Mouse (Mus musculus) liver, embryonic 11.5 days (tissue): Measurements from ENCODE around the gene Unc93b1. TPM values are rescaled to one million over a fixed set of nuclear protein-coding genes. Genes with fewer than 3 reads are reported as not detected.
A peak's percentile ranks its signal among the peaks of the same experiment; 100 is the strongest.

Experiments
- ATAC-seq: fragments of 200-750 bp; cut with Nextera tagmentation; replicated peaks from 2 replicates; pipeline ENCODE4 v1.8.0; 2017; ENCODE audit warnings: moderate number of reproducible peaks, mild to moderate bottlenecking, moderate TSS enrichment, moderate library complexity; ENCODE audit not compliant: low FRiP score
- DNase-seq: peaks from one replicate; pipeline ENCODE4 v3.0.0-alpha.2; 2017; ENCODE audit warnings: low spot score
- H3K27ac ChIP-seq: fragments of 300-500 bp; sonication (generic); 2 replicates; pipeline ENCODE4 v1.5.1; 2014; ENCODE audit warnings: mild to moderate bottlenecking, low read depth, low read length, control low read depth
- H3K27me3 ChIP-seq: fragments of 300-500 bp; sonication (generic); replicated peaks from 2 replicates; pipeline ENCODE4 v1.6.1; 2014; ENCODE audit warnings: low read length, mixed read lengths; ENCODE audit not compliant: control insufficient read depth, insufficient read depth
- H3K36me3 ChIP-seq: fragments of 300-500 bp; sonication (generic); 2 replicates; pipeline ENCODE4 v1.6.1; 2014; ENCODE audit warnings: mild to moderate bottlenecking, low read length, moderate library complexity, mixed read lengths; ENCODE audit not compliant: control insufficient read depth, insufficient read depth
- H3K4me1 ChIP-seq: fragments of 300-500 bp; sonication (generic); replicated peaks from 2 replicates; pipeline ENCODE4 v1.6.1; 2014; ENCODE audit warnings: low read length, mixed read lengths; ENCODE audit not compliant: control insufficient read depth, insufficient read depth
- H3K4me2 ChIP-seq: fragments of 300-500 bp; sonication (generic); 2 replicates; pipeline ENCODE4 v1.6.1; 2014; ENCODE audit warnings: mild to moderate bottlenecking, control low read depth, moderate library complexity
- H3K4me3 ChIP-seq: fragments of 300-500 bp; sonication (generic); 2 replicates; pipeline ENCODE4 v1.5.1; 2014; ENCODE audit warnings: low read depth, low read length, control low read depth
- H3K9ac ChIP-seq: fragments of 300-500 bp; sonication (generic); 2 replicates; pipeline ENCODE4 v1.6.1; 2014; ENCODE audit warnings: low read depth, low read length, control low read depth
- H3K9me3 ChIP-seq: fragments of 300-500 bp; sonication (generic); 2 replicates; pipeline ENCODE4 v1.6.1; 2016; ENCODE audit warnings: low read length, inconsistent platforms, mixed read lengths; ENCODE audit not compliant: control insufficient read depth
- WGBS: fragments of 180-500 bp; shearing (Covaris S2); extraction: QIAGEN DNeasy Blood & Tissue Kit; methylation state at CpG from one replicate; pipeline ENCODE4 v1.1.7; 2014; 5-methylcytosine and 5-hydroxymethylcytosine counted together
- polyA plus RNA-seq: library from polyadenylated mRNA; unstranded; fragments of >200 nt; fragmentation: Nextera tagmentation; extraction: Ambion mirVana; gene quantifications from 2 replicates; pipeline ENCODE4 v1.2.1, GENCODE M21; 2014

Gene Unc93b1
- polyA plus RNA-seq, 1 experiment from 2014 or later: 14.2 TPM

- Histone ChIP-seq H3K4me2 (no peak overlapping the region), H3K9me3 (no peaks in the 10 kb centered on the region), H3K9ac (no peak overlapping the region), H3K27me3 (no peaks in the 10 kb centered on the region), H3K36me3 (no peaks in the 10 kb centered on the region), H3K4me1 (peaks cover 13% of the 10 kb centered on the region), H3K4me3 (no peak overlapping the region), H3K27ac (peak overlapping the region; percentile 64; the same call in 1 of the 2 replicates)
- WGBS: 79% methylated on average over 21 of the region's 21 CpGs
- no peak for DNase-seq
- ATAC-seq: no peak
Measured at GRCm38 (mm10) chr19:3930262-3931057, 4.5 kb upstream of the Unc93b1 start.

- Histone ChIP-seq H3K27me3 (no peaks in the 10 kb centered on the region), H3K27ac (no peak overlapping the region), H3K9me3 (no peaks in the 10 kb centered on the region), H3K4me1 (peaks cover 19% of the 10 kb centered on the region), H3K36me3 (no peaks in the 10 kb centered on the region), H3K9ac (no peak overlapping the region), H3K4me3 (no peak overlapping the region), H3K4me2 (no peak overlapping the region)
- DNase-seq (no peak), ATAC-seq (no peak)
- WGBS: 81% methylated on average over 9 of the region's 9 CpGs
Measured at GRCm38 (mm10) chr19:3931716-3932115, 3.3 kb upstream of the Unc93b1 start.

- Histone ChIP-seq H3K27ac (no peak overlapping the region), H3K9me3 (no peaks in the 10 kb centered on the region), H3K27me3 (no peaks in the 10 kb centered on the region), H3K4me3 (peak overlapping the region; percentile 60), H3K9ac (peak overlapping the region; percentile 65), H3K4me2 (peak overlapping the region; percentile 94), H3K4me1 (peaks cover 13% of the 10 kb centered on the region), H3K36me3 (no peaks in the 10 kb centered on the region)
- DNase-seq: peak; percentile 51
- ATAC-seq: no peak; the same call in 1 of the 2 replicates
- WGBS: 7% methylated on average over 22 of the region's 22 CpGs
Measured at GRCm38 (mm10) chr19:3935896-3936850, 1.2 kb downstream of the Unc93b1 start.

GRCm38 (mm10) chr19:3942315-3942714 is 7.3 kb downstream of the Unc93b1 start:
- H3K36me3 ChIP-seq: no peaks in the 10 kb centered on the region
- ATAC-seq (no peak), DNase-seq (no peak)
- no peak overlapping the region for H3K4me3 ChIP-seq
- H3K9ac ChIP-seq: no peak overlapping the region
- no peaks in the 10 kb centered on the region for H3K9me3 ChIP-seq
- H3K27ac ChIP-seq: no peak overlapping the region
- WGBS: 72% methylated on average over 7 of the region's 7 CpGs
- H3K4me1 ChIP-seq: peaks cover 12% of the 10 kb centered on the region
- peak overlapping the region; percentile 59 for H3K4me2 ChIP-seq
- H3K27me3 ChIP-seq: peaks cover 4% of the 10 kb centered on the region; the same call in 1 of the 2 replicates

- H3K36me3 ChIP-seq: no peaks in the 10 kb centered on the region
- peak; percentile 90 for ATAC-seq
- H3K9ac ChIP-seq: no peak overlapping the region
- H3K27me3 ChIP-seq: peaks cover 4% of the 10 kb centered on the region; the same call in 1 of the 2 replicates
- peak; percentile 61 for DNase-seq
- H3K9me3 ChIP-seq: no peaks in the 10 kb centered on the region
- peak overlapping the region; percentile 59 for H3K4me2 ChIP-seq
- WGBS: 16% methylated on average over 27 of the region's 27 CpGs
- H3K4me1 ChIP-seq: peaks cover 12% of the 10 kb centered on the region
- H3K27ac ChIP-seq: no peak overlapping the region
- H3K4me3 ChIP-seq: peak overlapping the region; percentile 29
Measured at GRCm38 (mm10) chr19:3942986-3943735, 8.2 kb downstream of the Unc93b1 start.

- Histone ChIP-seq H3K4me3 (no peak overlapping the region), H3K27me3 (peaks cover 4% of the 10 kb centered on the region; the same call in 1 of the 2 replicates), H3K9me3 (no peaks in the 10 kb centered on the region), H3K4me2 (no peak overlapping the region), H3K36me3 (no peaks in the 10 kb centered on the region), H3K4me1 (peaks cover 12% of the 10 kb centered on the region), H3K9ac (no peak overlapping the region), H3K27ac (no peak overlapping the region)
- ATAC-seq: no peak
- 28% methylated on average over 10 of the region's 10 CpGs for WGBS
- DNase-seq: no peak
Measured at GRCm38 (mm10) chr19:3945872-3946564, 11.0 kb downstream of the Unc93b1 start.

- H3K4me3 ChIP-seq: no peak overlapping the region
- ATAC-seq (peak; percentile 44; the same call in 1 of the 2 replicates), DNase-seq (no peak)
- H3K27ac ChIP-seq: no peak overlapping the region
- no peak overlapping the region for H3K4me2 ChIP-seq
- no peaks in the 10 kb centered on the region for H3K36me3 ChIP-seq
- peaks cover 12% of the 10 kb centered on the region for H3K4me1 ChIP-seq
- no peaks in the 10 kb centered on the region for H3K9me3 ChIP-seq
- no peak overlapping the region for H3K9ac ChIP-seq
- 27% methylated on average over 2 of the region's 2 CpGs for WGBS
- peaks cover 4% of the 10 kb centered on the region; the same call in 1 of the 2 replicates for H3K27me3 ChIP-seq
Measured at GRCm38 (mm10) chr19:3946715-3947114, 11.7 kb downstream of the Unc93b1 start.
